In the genomic region with DNA sequence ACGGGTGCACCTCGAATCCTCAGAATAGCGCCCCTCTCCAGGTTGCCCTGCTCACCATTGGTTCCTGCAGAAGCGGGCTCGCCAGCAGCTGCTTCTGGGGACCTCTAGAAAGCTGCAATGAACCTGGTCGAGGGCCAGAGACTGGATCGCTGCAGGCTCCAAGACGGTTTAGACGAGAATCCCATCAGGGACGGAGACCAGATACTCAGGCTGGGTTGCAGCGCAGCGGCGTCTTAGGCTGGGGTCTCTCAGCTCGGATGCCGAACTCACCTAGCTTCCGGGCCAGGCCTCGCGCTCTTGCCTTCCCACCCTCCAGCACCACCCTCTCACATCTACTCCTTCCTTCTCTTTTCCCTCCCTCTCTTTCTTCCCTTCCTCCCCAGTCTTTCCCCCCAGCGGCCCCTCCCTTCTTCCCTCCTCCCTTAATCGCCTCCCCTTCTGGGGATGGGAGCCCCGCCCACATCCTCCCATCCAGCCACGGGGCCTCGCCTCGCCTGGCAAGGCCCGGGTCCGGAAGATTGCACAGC, we compare ENCODE assay signal across 8 mouse cellular contexts. TPM values are rescaled to one million over a fixed set of nuclear protein-coding genes. Genes with fewer than 3 reads are reported as not detected.
DNase-seq lines count a peak whose midpoint lies in the region; ATAC-seq lines count a peak whose summit lies in the region.

A gene (minus strand): TSS at position 421 of the 527 bp plus-strand sequence.

- ATAC-seq in common myeloid progenitor, adult 5-6 weeks (replicated peaks; ENCODE audit: low read depth, poor library complexity, severe bottlenecking) = peak; percentile 30
- no peak for ATAC-seq in forebrain, embryonic 15.5 days (replicated peaks)
- ATAC-seq in limb, embryonic 12.5 days (ENCODE audit: insufficient number of reproducible peaks, insufficient read depth, low FRiP score, low TSS enrichment, low read depth) = peak; percentile 18; the same call in 1 of the 2 replicates
- no peak for ATAC-seq in midbrain, embryonic 14.5 days (ENCODE audit: low FRiP score, low TSS enrichment)
- no peak for ATAC-seq in megakaryocyte progenitor cell, adult 5-6 weeks (replicated peaks; ENCODE audit: poor library complexity)

- H3K9ac ChIP-seq in forebrain, embryonic 15.5 days (replicated peaks) = no peak within 1 kb of the TSS
- peak within 1 kb of the TSS; percentile 61 for H3K9ac ChIP-seq in limb, embryonic 12.5 days (replicated peaks)
- 0 out of 2 replicates have a peak within 1 kb of the TSS, but pooled peaks have one; percentile 14 for H3K9ac ChIP-seq in midbrain, embryonic 14.5 days (replicated peaks; ENCODE audit: low read length)

- H3K4me2 ChIP-seq in forebrain, embryonic 15.5 days (replicated peaks) = peak within 1 kb of the TSS; percentile 41
- peak within 1 kb of the TSS; percentile 82 for H3K4me2 ChIP-seq in limb, embryonic 12.5 days
- peak within 1 kb of the TSS; percentile 49 for H3K4me2 ChIP-seq in midbrain, embryonic 14.5 days (ENCODE audit: low read length)

- no peaks in the 10 kb centered on the region for H3K9me3 ChIP-seq in forebrain, embryonic 15.5 days
- H3K9me3 ChIP-seq in limb, embryonic 12.5 days = no peaks in the 10 kb centered on the region
- no peaks in the 10 kb centered on the region for H3K9me3 ChIP-seq in midbrain, embryonic 14.5 days (ENCODE audit: control insufficient read depth, low read length)

- no peaks in the 10 kb centered on the region for H3K36me3 ChIP-seq in forebrain, embryonic 15.5 days
- no peaks in the 10 kb centered on the region for H3K36me3 ChIP-seq in limb, embryonic 12.5 days
- no peaks in the 10 kb centered on the region for H3K36me3 ChIP-seq in midbrain, embryonic 14.5 days (ENCODE audit: control insufficient read depth, insufficient read depth, low read length)

- H3K4me3 ChIP-seq in forebrain, embryonic 15.5 days = peak within 1 kb of the TSS; percentile 29
- peak within 1 kb of the TSS; percentile 57 for H3K4me3 ChIP-seq in limb, embryonic 12.5 days (replicated peaks)
- peak within 1 kb of the TSS; percentile 20 for H3K4me3 ChIP-seq in midbrain, embryonic 14.5 days (replicated peaks; ENCODE audit: low read depth, low read length)

- intact Hi-C loops in heart, postnatal 36 days (cut with DNase I) = no loop called here

- peaks cover 74% of the 10 kb centered on the region for H3K27me3 ChIP-seq in forebrain, embryonic 15.5 days
- peaks cover 42% of the 10 kb centered on the region for H3K27me3 ChIP-seq in limb, embryonic 12.5 days
- peaks cover 63% of the 10 kb centered on the region for H3K27me3 ChIP-seq in midbrain, embryonic 14.5 days (ENCODE audit: control insufficient read depth, insufficient read depth, low read length)

- peak; percentile 53 to 69 for DNase-seq in heart, postnatal 36 days
- peak; percentile 45 for DNase-seq in midbrain, embryonic 14.5 days
- DNase-seq in spleen, postnatal 14 days (ENCODE audit: low spot score in 2 of 2) = no peak
- no peak for DNase-seq in spleen, adult 12 weeks (ENCODE audit: low spot score)

- no peak within 1 kb of the TSS for H3K27ac ChIP-seq in forebrain, embryonic 15.5 days (replicated peaks)
- H3K27ac ChIP-seq in limb, embryonic 12.5 days = peak within 1 kb of the TSS; percentile 73
- H3K27ac ChIP-seq in midbrain, embryonic 14.5 days (replicated peaks; ENCODE audit: low read depth, low read length) = no peak within 1 kb of the TSS

- H3K4me1 ChIP-seq in forebrain, embryonic 15.5 days = peaks cover 49% of the 10 kb centered on the region
- peaks cover 33% of the 10 kb centered on the region for H3K4me1 ChIP-seq in limb, embryonic 12.5 days (replicated peaks)
- peaks cover 29% of the 10 kb centered on the region for H3K4me1 ChIP-seq in midbrain, embryonic 14.5 days (ENCODE audit: control insufficient read depth, insufficient read depth, low read length)

- WGBS in forebrain, embryonic 15.5 days = under 1% methylated on average over 26 of the region's 26 CpGs
- under 1% methylated on average over 26 of the region's 26 CpGs for WGBS in limb, embryonic 12.5 days
- WGBS in midbrain, embryonic 14.5 days = 2% methylated on average over 26 of the region's 26 CpGs

RNA-seq across cellular contexts. Expression of the gene that starts here (rescaled TPM):
- not detected in 2 replicates for total RNA-seq in common myeloid progenitor, adult 5-6 weeks (2017)
- polyA plus RNA-seq in forebrain, embryonic 15.5 days (2015; fragmentation: Nextera tagmentation; extraction: Ambion mirVana) = 3.0 and 5.0 TPM in 2 replicates
- 10 to 100 TPM; 13.3 to 17.8 TPM for total RNA-seq in heart, postnatal 36 days (2021)
- polyA plus RNA-seq in limb, embryonic 12.5 days (2016; fragmentation: Nextera tagmentation; extraction: Ambion mirVana) = 35.4 and 46.7 TPM in 2 replicates
- polyA plus RNA-seq in midbrain, embryonic 14.5 days (2014; fragmentation: Nextera tagmentation; extraction: Ambion mirVana) = 1.2 and 1.7 TPM in 2 replicates
- total RNA-seq in megakaryocyte progenitor cell, adult 5-6 weeks (2015) = not detected in 2 replicates
- not detected in 2 replicates for total RNA-seq in megakaryocyte progenitor cell, adult 5-6 weeks (2017)

Comparison
In these comparisons a context has a peak if more than half of its experiments do, and no peak if none do; other contexts are left out.
1. RNA of the gene that starts here (total RNA-seq): 13.3 to 17.8 TPM in heart, postnatal 36 days; not detected in common myeloid progenitor, adult 5-6 weeks and not detected in megakaryocyte progenitor cell, adult 5-6 weeks; every median in the first group is over 10 times any median in the second.
2. Peak in ATAC-seq in common myeloid progenitor, adult 5-6 weeks; RNA of the gene not detected or under 1 TPM.
3. DNase-seq: peak in heart, postnatal 36 days (2 of 2) and midbrain, embryonic 14.5 days (single experiment); none in spleen, postnatal 14 days (0 of 2) and spleen, adult 12 weeks (single experiment).
4. Peak in every context shown above with its lines, with median percentiles within 50 percentile points of each other: H3K4me2 ChIP-seq and H3K4me3 ChIP-seq.